Mouse (Mus musculus) adrenal gland, postnatal 4 days (tissue): ENCODE measurements around the gene Lrrc10b. TPM values are rescaled to one million over a fixed set of nuclear protein-coding genes. Genes with fewer than 3 reads are reported as not detected.

ENCODE experiments used
- DNase-seq, 2 experiments: peaks; one replicate each; pipeline ENCODE4 v3.0.0; 2021 to 2022; ENCODE audit warnings: low spot score in 2 of 2, mixed read lengths in 2 of 2
- total RNA-seq, 2 experiments: library from RNA; stranded (reverse); gene quantifications; 2 replicates each; pipeline ENCODE4 v1.2.3; 2021

The Lrrc10b gene
- total RNA-seq, 2 experiments from 2014 or later, result 4.4 to 4.5 TPM

GRCm38 (mm10) chr19:10448275-10448674 lies 9.0 kb downstream of the Lrrc10b start:
- no peak for DNase-seq

GRCm38 (mm10) chr19:10444685-10445369 lies 12.4 kb downstream of the Lrrc10b start:
- DNase-seq, result no peak

GRCm38 (mm10) chr19:10437521-10437920 lies 19.8 kb downstream of the Lrrc10b start:
- DNase-seq, result no peak

GRCm38 (mm10) chr19:10436726-10437125 lies 20.5 kb downstream of the Lrrc10b start:
- DNase-seq, result no peak

GRCm38 (mm10) chr19:10435908-10436307 lies 21.4 kb downstream of the Lrrc10b start:
- DNase-seq, result peak in 1 of 2 experiments; percentile 35

GRCm38 (mm10) chr19:10434927-10435326 lies 22.3 kb downstream of the Lrrc10b start:
- DNase-seq, result no peak

GRCm38 (mm10) chr19:10433879-10434540 lies 23.3 kb downstream of the Lrrc10b start:
- DNase-seq, result no peak

- DNase-seq, result no peak
These were observed 24.0 kb downstream of the Lrrc10b start for GRCm38 (mm10) chr19:10433225-10433624.

GRCm38 (mm10) chr19:10431841-10432240 lies 25.4 kb downstream of the Lrrc10b start:
- DNase-seq, result no peak

- no peak for DNase-seq
These were observed 25.9 kb downstream of the Lrrc10b start for GRCm38 (mm10) chr19:10431410-10431809.

GRCm38 (mm10) chr19:10429371-10429770 lies 27.9 kb downstream of the Lrrc10b start:
- no peak for DNase-seq

- no peak for DNase-seq
These were observed 29.8 kb downstream of the Lrrc10b start for GRCm38 (mm10) chr19:10427431-10427830.

GRCm38 (mm10) chr19:10426793-10427192 lies 30.5 kb downstream of the Lrrc10b start:
- DNase-seq, result no peak

- DNase-seq, result no peak
These were observed 31.0 kb downstream of the Lrrc10b start for GRCm38 (mm10) chr19:10426312-10426711.

GRCm38 (mm10) chr19:10425484-10426270 lies 31.6 kb downstream of the Lrrc10b start:
- no peak for DNase-seq

GRCm38 (mm10) chr19:10424751-10425150 lies 32.5 kb downstream of the Lrrc10b start:
- DNase-seq, result no peak

- no peak for DNase-seq
These were observed 35.0 kb downstream of the Lrrc10b start for GRCm38 (mm10) chr19:10421986-10422976.

- DNase-seq, result no peak
These were observed 39.8 kb downstream of the Lrrc10b start for GRCm38 (mm10) chr19:10417436-10417835.

- DNase-seq, result no peak
These were observed 40.4 kb downstream of the Lrrc10b start for GRCm38 (mm10) chr19:10416889-10417288.

GRCm38 (mm10) chr19:10415508-10415907 lies 41.8 kb downstream of the Lrrc10b start:
- DNase-seq, result no peak
